Mouse (Mus musculus): ENCODE data around the gene Ap1b1.

- TF ChIP-seq POLR2A (IDR thresholded peaks at IDR 0.05; ENCODE audit: control insufficient read depth, low read depth, low read length) (no peak), CTCF (IDR thresholded peaks at IDR 0.05; ENCODE audit: control insufficient read depth, insufficient read depth, insufficient replicate concordance, low read depth, low read length) (no peak)
Observed at GRCm38 (mm10) chr11:5037146-5037854, 50.7 kb downstream of the Ap1b1 start.

All from testis, adult 2 months (tissue).